Mouse (Mus musculus): ENCODE measurements around the gene Susd3. TPM values are rescaled to one million over a fixed set of nuclear protein-coding genes. Genes with fewer than 3 reads are reported as not detected.

The Susd3 gene
- 7.0 and 10.9 TPM in 2 replicates for polyA plus RNA-seq (2012)

GRCm38 (mm10) chr13:49248467-49248862 lies at the start of gene Susd3:
TSS of gene Susd3 (minus strand) at chr13:49248706.

GRCm38 (mm10) chr13:49215504-49216219 lies 32.8 kb downstream of the Susd3 start, which contains the start of gene Card19:
TSS of gene Card19 (minus strand) at chr13:49216037.

DNA sequence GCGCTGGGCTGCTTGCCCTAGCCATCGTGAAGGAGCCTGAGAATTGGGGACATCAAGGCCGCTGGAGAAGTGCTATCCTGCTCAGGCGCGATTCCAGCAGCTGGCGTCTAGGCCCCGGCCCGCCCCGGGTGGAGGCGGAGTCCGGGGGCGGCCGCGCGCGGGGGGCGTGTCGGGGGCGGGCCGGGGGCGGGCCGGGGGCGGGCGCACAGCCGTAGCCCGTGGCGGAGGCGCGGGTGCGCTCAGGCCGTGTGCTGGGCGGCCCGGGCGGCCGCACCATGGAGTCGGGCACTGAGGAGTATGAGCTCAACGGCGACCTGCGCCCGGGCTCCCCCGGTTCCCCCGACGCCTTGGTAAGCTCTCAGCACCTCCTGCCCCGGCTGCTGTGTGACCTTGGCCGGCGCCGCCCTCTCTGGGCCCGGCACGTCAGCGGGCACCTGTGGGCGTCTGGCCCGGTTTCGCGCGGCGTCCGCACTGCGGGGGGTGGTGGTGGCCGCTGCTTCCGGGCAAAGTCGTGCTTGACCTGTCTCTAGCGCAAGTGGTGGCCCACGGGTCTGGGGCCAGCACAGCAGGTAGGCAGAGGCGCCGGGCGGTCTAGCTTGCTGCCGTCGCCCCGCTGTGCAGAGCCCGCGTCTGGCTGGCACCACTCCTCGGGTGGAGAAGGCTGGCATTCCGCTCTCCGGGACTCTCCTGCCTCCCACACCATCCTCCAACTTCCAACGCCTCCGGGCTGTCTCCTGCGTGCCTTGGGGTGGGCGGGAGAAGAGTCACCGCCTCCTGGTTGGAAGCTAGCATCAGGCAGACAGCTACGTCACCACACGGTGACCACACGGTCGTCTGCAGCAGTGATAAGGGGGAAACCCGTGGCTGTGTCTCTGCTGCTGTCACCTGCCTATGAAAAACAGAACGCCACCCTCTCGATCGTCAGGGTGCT lies 61.0 kb downstream of the Susd3 start, which contains the start of gene Ninj1:
Gene Ninj1 (plus strand): TSS at position 198 of the 931 bp plus-strand sequence.

Other genes with a start within 250 kb of the Susd3 start
- 0.11 and 0.18 TPM in 2 replicates for gene Wnk2, start 100.7 kb downstream of the Susd3 start, polyA plus RNA-seq (2012)
- 375 and 432 TPM in 2 replicates for gene Ninj1, start 61.2 kb downstream of the Susd3 start, polyA plus RNA-seq (2012)
- gene Card19, start 32.7 kb downstream of the Susd3 start, polyA plus RNA-seq (2012), result 161 and 163 TPM in 2 replicates
- 8.4 and 8.8 TPM in 2 replicates for gene Fgd3, start 71.6 kb upstream of the Susd3 start, polyA plus RNA-seq (2012)
- 20.2 and 24.5 TPM in 2 replicates for gene Bicd2, start 92.9 kb upstream of the Susd3 start, polyA plus RNA-seq (2012)
- gene Ippk, start 172.5 kb upstream of the Susd3 start, polyA plus RNA-seq (2012), result 1.2 and 1.3 TPM in 2 replicates
- 0.06 TPM in 1 of 2 replicates, not detected in the other for gene Tes3-ps, start 244.6 kb upstream of the Susd3 start, polyA plus RNA-seq (2012)

Measured in megakaryocyte-erythroid progenitor cell, adult 5 weeks (primary cell).